Mouse (Mus musculus): ENCODE measurements around the gene Agap3. TPM values are rescaled to one million over a fixed set of nuclear protein-coding genes. Genes with fewer than 3 reads are reported as not detected.

The Agap3 gene
- polyA plus RNA-seq, 1 experiment from 2014 or later: 18.8 TPM

DNA sequence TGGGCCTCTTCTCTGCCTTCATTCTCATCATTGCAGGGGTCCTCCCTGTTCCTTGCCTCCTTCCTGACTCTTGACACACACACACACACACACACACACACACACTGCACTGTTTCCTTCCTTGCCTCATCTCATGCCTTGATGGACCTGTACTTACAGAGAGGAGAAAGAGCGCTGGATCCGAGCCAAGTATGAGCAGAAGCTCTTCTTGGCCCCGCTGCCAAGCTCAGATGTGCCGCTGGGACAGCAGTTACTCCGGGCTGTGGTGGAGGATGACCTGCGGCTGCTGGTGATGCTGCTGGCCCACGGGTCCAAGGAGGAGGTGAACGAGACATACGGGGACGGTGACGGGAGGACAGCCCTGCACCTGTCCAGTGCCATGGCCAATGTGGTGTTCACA lies 48.9 kb downstream of the Agap3 start:
- WGBS: 84% methylated on average over 11 of the region's 11 CpGs
- peaks cover 29% of the 10 kb centered on the region for H3K4me1 ChIP-seq
- no peak overlapping the region for H3K4me2 ChIP-seq
- H3K36me3 ChIP-seq: peaks cover 64% of the 10 kb centered on the region
- no peak for ATAC-seq (replicated peaks; ENCODE audit: low FRiP score)
- no peak overlapping the region for H3K9ac ChIP-seq
- peaks cover 23% of the 10 kb centered on the region for H3K27me3 ChIP-seq
- no peak overlapping the region for H3K27ac ChIP-seq
- H3K4me3 ChIP-seq (replicated peaks): no peak overlapping the region
- no peaks in the 10 kb centered on the region for H3K9me3 ChIP-seq (replicated peaks)

DNA sequence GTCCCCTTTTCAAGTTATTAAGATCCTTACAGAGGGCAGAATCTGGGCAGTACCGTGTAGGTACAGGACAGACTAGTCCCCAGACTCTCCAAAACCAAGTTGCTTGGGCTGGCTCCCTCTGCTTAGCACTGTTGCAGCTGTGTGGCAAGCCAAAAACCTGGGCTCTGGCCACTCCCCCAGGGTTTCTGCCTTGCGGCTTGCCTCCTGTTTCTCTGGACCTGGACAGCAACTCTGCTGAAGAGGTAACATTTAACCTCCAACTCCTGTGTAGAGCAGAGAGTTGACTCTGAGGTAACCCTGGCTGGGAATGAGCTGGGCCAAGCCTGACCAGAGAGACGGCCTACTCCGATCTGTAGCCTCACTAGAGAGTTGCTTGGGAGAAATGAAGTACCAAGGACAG lies 50.8 kb downstream of the Agap3 start:
- Histone ChIP-seq H3K27me3 (peaks cover 23% of the 10 kb centered on the region), H3K27ac (no peak overlapping the region), H3K36me3 (peaks cover 45% of the 10 kb centered on the region), H3K4me1 (peaks cover 26% of the 10 kb centered on the region), H3K9ac (no peak overlapping the region), H3K4me2 (no peak overlapping the region), H3K9me3 (replicated peaks) (no peaks in the 10 kb centered on the region), H3K4me3 (replicated peaks) (no peak overlapping the region)
- ATAC-seq (replicated peaks; ENCODE audit: low FRiP score): no peak
- 65% methylated on average over 4 of the region's 4 CpGs for WGBS

DNA sequence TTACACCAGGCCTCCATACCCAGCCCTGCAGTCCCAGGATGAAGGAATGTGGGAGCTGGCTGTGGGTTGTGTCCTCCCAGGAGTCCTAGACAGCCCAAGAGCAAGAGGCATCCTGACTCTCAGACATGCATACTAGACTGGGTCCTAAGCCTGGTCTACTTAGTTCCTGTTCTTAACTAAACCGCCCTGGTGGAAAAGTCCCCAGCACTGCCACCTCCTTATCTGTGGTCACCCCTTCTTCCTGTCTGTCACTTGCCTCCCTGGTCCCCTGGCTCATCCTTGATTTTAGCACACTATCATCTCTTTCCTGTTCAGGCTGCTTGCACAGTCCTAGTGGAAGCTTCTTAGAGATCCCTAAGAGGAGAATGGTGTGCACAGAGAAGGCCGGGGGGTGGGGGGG lies 53.5 kb downstream of the Agap3 start:
- ATAC-seq (replicated peaks; ENCODE audit: low FRiP score): no peak
- 37% methylated on average over 2 of the region's 2 CpGs for WGBS
- Histone ChIP-seq H3K27ac (no peak overlapping the region), H3K4me3 (replicated peaks) (no peak overlapping the region), H3K9ac (no peak overlapping the region), H3K4me1 (peaks cover 9% of the 10 kb centered on the region), H3K27me3 (peaks cover 28% of the 10 kb centered on the region), H3K9me3 (replicated peaks) (0 out of 2 replicates have a peak, but pooled peaks cover 2% of the 10 kb centered on the region), H3K36me3 (peaks cover 17% of the 10 kb centered on the region), H3K4me2 (no peak overlapping the region)

DNA sequence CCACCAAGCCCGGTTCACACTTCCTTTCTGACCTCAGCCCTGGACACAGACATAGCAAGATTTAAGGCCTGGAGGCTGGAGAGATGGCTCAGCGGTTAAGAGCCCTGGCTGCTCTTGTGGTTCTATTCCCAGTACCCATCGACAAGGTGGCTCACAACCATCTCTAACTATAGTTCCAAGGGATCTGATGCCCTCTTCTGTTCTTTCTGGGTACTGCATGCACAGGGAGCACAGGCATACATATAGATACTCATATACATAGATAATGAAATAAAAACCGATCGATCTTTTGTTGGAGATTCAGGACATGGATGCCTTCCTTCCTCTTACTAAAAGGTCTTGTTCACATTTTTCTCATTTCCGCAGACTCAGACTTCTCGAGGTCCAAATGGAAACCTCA lies 56.4 kb downstream of the Agap3 start:
- H3K27me3 ChIP-seq: peaks cover 35% of the 10 kb centered on the region
- H3K9ac ChIP-seq: no peak overlapping the region
- WGBS: 92% methylated on average over 7 of the region's 7 CpGs
- no peak overlapping the region for H3K4me3 ChIP-seq (replicated peaks)
- H3K36me3 ChIP-seq: no peaks in the 10 kb centered on the region
- no peak overlapping the region for H3K27ac ChIP-seq
- H3K4me1 ChIP-seq: peaks cover 19% of the 10 kb centered on the region
- 0 out of 2 replicates have a peak, but pooled peaks cover 2% of the 10 kb centered on the region for H3K9me3 ChIP-seq (replicated peaks)
- ATAC-seq (replicated peaks; ENCODE audit: low FRiP score): no peak
- H3K4me2 ChIP-seq: no peak overlapping the region

DNA sequence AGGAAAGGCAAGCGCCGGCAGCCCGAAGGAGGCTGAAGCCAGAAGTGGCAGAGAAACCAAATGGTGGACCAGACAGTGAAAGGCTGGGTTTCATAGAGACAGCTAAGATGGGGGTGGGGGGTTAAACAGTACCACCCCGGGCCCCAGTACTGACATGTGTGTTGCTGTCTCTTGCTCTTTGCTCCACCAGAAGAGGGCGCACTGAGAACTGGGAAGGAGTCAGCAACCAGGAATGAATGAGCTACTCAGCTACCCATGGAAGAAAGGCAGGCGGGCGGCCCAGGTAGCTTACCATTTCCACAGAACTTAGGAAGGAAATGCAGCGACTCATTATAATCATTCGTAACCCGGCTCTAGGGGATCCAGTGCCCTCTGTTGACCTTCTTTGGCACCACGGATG lies 58.7 kb downstream of the Agap3 start:
- Histone ChIP-seq H3K4me3 (replicated peaks) (no peak overlapping the region), H3K9me3 (replicated peaks) (0 out of 2 replicates have a peak, but pooled peaks cover 2% of the 10 kb centered on the region), H3K36me3 (no peaks in the 10 kb centered on the region), H3K4me1 (peaks cover 10% of the 10 kb centered on the region; the same call in 1 of the 2 replicates), H3K27ac (no peak overlapping the region), H3K9ac (no peak overlapping the region), H3K4me2 (no peak overlapping the region), H3K27me3 (peaks cover 18% of the 10 kb centered on the region)
- no peak for ATAC-seq (replicated peaks; ENCODE audit: low FRiP score)
- WGBS: 49% methylated on average over 11 of the region's 11 CpGs

DNA sequence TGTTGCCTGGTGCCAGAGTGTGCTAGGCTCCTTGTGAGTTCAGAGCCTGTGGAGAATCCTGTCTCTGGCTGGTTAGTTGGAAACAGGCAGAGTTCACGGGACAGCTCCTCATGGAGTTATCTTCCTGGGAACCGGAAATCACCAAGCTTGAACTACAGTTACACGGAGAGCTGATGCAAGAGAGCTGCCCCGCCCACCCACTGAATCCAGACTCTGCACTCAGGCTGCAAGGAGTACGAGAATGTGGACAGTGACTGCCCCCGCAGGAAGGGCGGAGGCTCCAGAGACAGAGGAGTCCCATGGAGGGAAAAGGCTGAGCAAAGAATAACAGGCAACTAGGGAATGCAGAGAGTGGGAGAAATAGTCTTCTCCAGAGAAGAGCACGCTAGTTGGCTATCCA lies 60.3 kb downstream of the Agap3 start:
- Histone ChIP-seq H3K4me3 (replicated peaks) (no peak overlapping the region), H3K27me3 (peaks cover 28% of the 10 kb centered on the region), H3K9ac (no peak overlapping the region), H3K4me2 (no peak overlapping the region), H3K4me1 (peaks cover 10% of the 10 kb centered on the region; the same call in 1 of the 2 replicates), H3K27ac (0 out of 2 replicates have a peak overlapping the region, but pooled peaks have one; percentile 48), H3K36me3 (no peaks in the 10 kb centered on the region), H3K9me3 (replicated peaks) (0 out of 2 replicates have a peak, but pooled peaks cover 2% of the 10 kb centered on the region)
- peak; percentile 67; the same call in 1 of the 2 replicates for ATAC-seq (replicated peaks; ENCODE audit: low FRiP score)
- WGBS: 35% methylated on average over 8 of the region's 8 CpGs

DNA sequence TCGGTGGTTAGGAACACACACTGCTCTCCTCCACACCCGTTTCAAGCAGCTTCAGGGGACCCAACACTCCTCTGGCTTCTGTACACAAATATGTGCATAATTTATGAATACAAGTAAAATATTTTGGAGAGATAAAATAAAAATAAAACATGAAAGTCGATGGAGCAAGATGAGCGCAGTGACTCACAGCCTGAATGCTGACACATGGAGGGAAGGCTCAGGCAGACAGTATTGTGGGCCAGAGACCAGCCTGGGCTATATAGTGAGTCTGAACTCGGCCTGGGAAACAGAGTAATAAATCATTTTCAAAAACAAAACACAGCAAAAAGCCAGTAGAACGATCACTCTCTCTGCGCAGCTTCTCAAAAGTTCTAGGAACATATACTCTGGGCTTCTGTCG lies 69.4 kb downstream of the Agap3 start:
- Histone ChIP-seq H3K9me3 (replicated peaks) (no peaks in the 10 kb centered on the region), H3K27ac (no peak overlapping the region), H3K4me2 (no peak overlapping the region), H3K27me3 (peaks cover 88% of the 10 kb centered on the region), H3K4me1 (peaks cover 8% of the 10 kb centered on the region), H3K9ac (no peak overlapping the region), H3K36me3 (no peaks in the 10 kb centered on the region), H3K4me3 (replicated peaks) (no peak overlapping the region)
- no peak for ATAC-seq (replicated peaks; ENCODE audit: low FRiP score)
- 51% methylated on average over 8 of the region's 8 CpGs for WGBS

DNA sequence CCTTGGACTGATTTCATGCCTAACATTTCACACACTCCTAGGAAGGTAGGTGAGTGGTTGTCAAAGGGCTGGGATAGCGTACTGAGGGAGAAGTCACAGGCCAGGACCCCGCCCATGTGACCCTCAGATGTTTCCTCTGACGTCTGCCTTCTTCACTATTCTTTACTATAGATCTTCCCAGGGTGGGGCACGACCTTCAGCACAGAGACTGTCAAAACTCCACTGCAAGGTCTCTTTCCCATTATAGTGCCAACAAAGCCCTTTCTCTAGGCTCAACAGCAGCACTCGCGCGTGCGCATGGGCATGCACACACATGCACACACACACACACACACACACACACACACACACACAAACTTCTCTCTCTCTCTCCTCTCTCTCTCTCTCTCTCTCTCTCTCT lies 71.8 kb downstream of the Agap3 start:
- Histone ChIP-seq H3K27ac (no peak overlapping the region), H3K4me2 (no peak overlapping the region), H3K4me1 (peaks cover 17% of the 10 kb centered on the region), H3K27me3 (peaks cover 93% of the 10 kb centered on the region), H3K4me3 (replicated peaks) (no peak overlapping the region), H3K9me3 (replicated peaks) (no peaks in the 10 kb centered on the region), H3K9ac (no peak overlapping the region), H3K36me3 (no peaks in the 10 kb centered on the region)
- ATAC-seq (replicated peaks; ENCODE audit: low FRiP score): no peak
- WGBS: 57% methylated on average over 8 of the region's 8 CpGs

DNA sequence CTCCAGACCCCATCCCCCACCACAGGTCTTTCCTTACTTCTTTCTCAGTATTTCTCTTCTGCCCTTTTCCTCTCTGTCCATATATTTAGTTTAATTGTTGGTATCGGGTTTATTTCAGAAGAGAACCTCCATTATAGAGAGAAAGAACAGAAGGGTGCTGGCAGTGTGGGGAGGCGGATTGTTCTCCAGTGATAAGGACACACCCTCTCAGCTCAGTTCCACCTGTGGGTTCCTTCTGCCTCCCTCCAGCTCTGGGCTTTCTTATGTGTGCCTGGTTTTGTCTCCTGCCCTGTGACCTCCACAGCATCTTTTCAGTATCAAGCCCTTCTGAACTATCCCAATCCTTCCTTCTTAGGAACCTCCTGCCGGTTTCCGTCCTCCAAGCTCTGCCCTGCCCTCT lies 72.5 kb downstream of the Agap3 start:
- 13% methylated on average over 4 of the region's 4 CpGs for WGBS
- Histone ChIP-seq H3K9ac (no peak overlapping the region), H3K4me2 (no peak overlapping the region), H3K9me3 (replicated peaks) (no peaks in the 10 kb centered on the region), H3K36me3 (no peaks in the 10 kb centered on the region), H3K27ac (no peak overlapping the region), H3K4me1 (peaks cover 17% of the 10 kb centered on the region), H3K27me3 (peaks cover 94% of the 10 kb centered on the region), H3K4me3 (replicated peaks) (no peak overlapping the region)
- no peak for ATAC-seq (replicated peaks; ENCODE audit: low FRiP score)

DNA sequence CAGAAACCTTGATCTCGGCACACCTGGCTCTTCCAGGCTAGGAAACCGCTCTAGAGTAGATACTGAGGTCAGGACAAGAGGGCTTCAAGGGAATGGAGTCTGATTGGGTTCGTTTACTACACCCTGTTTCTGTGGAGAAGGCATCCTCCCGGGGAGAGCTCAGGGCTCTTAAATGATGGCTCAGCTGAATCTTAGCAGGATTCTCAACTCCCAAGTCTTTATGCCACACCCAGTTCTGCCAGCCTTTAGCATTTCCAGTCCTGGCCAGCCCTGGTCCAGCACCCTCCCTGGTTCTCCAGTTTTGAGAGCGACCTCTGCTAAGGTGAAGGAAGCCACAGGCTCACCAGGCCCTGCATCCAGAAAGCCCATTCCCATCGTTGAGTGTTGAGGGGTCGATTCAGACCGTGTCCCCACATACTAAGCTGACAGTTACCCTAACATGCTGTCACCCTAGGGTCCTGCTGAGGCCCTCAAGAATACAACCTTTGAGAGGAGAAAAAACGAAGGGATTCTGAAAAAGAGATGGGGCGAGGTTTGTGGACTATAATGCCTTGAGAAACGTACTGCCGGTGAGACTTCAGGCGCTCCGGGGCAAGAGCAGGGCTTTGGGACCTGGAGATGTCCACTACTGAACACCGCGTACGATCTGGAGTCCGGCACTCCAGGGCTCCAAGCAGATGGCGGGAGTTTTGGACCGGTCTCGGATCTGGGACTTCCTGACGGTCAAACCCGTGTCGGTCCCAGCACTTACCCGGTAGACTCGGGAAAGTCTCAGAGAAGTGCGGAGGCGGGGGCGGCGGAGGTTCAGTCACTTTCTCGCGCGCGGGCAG lies 73.6 kb downstream of the Agap3 start:
- Histone ChIP-seq H3K4me2 (peak overlapping the region; percentile 85), H3K9ac (no peak overlapping the region), H3K36me3 (no peaks in the 10 kb centered on the region), H3K27me3 (peaks cover 92% of the 10 kb centered on the region), H3K9me3 (replicated peaks) (no peaks in the 10 kb centered on the region), H3K4me1 (peaks cover 19% of the 10 kb centered on the region), H3K4me3 (replicated peaks) (peak overlapping the region; percentile 45), H3K27ac (no peak overlapping the region)
- 4% methylated on average over 34 of the region's 34 CpGs for WGBS
- ATAC-seq (replicated peaks; ENCODE audit: low FRiP score): no peak

DNA sequence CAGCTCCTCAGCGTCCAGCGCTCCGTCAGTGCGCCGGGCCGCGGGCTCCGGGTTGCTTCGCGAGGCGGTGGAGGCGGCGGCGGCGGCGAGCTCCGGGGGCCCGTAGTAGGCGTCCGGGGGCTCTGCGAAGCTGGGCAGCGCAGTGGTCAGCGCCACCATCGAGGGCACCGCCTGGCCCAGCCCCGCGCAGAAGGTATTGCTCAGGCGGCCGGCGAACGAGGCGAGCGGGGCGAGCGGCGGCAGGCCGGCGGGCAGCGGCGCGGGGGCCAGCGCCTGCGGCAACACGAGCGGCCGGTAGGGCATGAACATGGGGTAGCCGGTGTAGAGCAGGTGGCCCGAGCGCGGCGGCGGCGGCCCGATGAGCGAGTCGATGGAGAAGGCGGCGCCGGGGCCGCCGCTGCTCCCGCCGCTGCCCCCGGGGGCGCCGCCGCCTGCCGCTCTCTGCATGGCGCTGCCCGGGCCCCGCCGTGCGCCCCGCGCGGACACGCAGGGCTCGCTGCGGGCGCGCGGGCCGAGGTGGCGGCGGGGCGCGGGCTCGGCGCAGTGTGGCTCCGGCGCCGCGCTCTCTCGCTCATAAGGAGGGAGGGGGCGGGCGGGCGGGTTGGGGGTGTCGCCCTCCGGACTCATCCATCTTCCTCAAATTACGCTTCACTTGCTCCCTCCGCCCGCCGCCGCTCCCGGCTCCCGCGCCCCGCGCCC lies 74.4 kb downstream of the Agap3 start:
- Histone ChIP-seq H3K9me3 (replicated peaks) (no peaks in the 10 kb centered on the region), H3K4me2 (peak overlapping the region; percentile 85), H3K4me1 (peaks cover 19% of the 10 kb centered on the region), H3K4me3 (replicated peaks) (peak overlapping the region; percentile 45), H3K36me3 (no peaks in the 10 kb centered on the region), H3K9ac (peak overlapping the region; percentile 26; the same call in 1 of the 2 replicates), H3K27ac (no peak overlapping the region), H3K27me3 (peaks cover 97% of the 10 kb centered on the region)
- ATAC-seq (replicated peaks; ENCODE audit: low FRiP score): no peak; the same call in 1 of the 2 replicates
- WGBS: 1% methylated on average over 69 of the region's 109 CpGs

DNA sequence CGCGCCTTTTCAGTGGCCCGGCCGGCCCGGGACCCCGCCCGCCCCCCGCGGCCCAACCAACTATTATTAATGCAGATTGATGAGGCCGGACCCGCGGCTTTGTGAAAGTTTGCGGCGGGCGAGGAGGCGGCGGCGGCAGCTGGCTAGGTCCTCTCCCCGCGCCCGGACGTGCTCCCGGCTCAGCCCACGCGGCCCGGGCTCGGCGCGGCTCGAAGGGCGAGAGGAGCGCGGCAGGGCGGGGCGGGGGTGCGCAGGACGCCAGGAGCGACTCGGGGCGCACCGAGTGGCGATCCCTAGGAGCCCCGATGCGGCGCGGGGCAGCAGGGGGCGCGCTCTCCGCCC lies 74.9 kb downstream of the Agap3 start, which contains the start of gene Gbx1:
TSS of gene Gbx1 (minus strand) at position 314 of the 342 bp plus-strand sequence.
- under 1% methylated on average over 31 of the region's 49 CpGs for WGBS
- Histone ChIP-seq H3K27ac (no peak within 1 kb of the TSS), H3K9me3 (replicated peaks) (no peaks in the 10 kb centered on the region), H3K4me2 (peak within 1 kb of the TSS; percentile 85), H3K4me1 (peaks cover 19% of the 10 kb centered on the region), H3K4me3 (replicated peaks) (peak within 1 kb of the TSS; percentile 45), H3K9ac (peak within 1 kb of the TSS; percentile 26; the same call in 1 of the 2 replicates), H3K36me3 (no peaks in the 10 kb centered on the region), H3K27me3 (peaks cover 97% of the 10 kb centered on the region)
- no peak for ATAC-seq (replicated peaks; ENCODE audit: low FRiP score)

All from kidney, embryonic 15.5 days (tissue).